Mouse (Mus musculus): ENCODE results near the gene Tfe3. TPM values are rescaled to one million over a fixed set of nuclear protein-coding genes. Genes with fewer than 3 reads are reported as not detected.

Tfe3 gene
- polyA plus RNA-seq, 1 experiment from 2014 or later = 27.1 TPM

- Histone ChIP-seq H3K9me3 (ENCODE audit: control insufficient read depth, low read length) (no peaks in the 10 kb centered on the region), H3K4me2 (ENCODE audit: low read depth, low read length) (peak overlapping the region; percentile 69), H3K27me3 (ENCODE audit: control insufficient read depth, insufficient read depth, low read depth, low read length) (no peaks in the 10 kb centered on the region), H3K4me1 (replicated peaks; ENCODE audit: control insufficient read depth, insufficient read depth, low read length) (peaks cover 10% of the 10 kb centered on the region; the same call in 1 of the 2 replicates), H3K9ac (ENCODE audit: low read length) (peak overlapping the region; percentile 1; the same call in 1 of the 2 replicates), H3K27ac (ENCODE audit: low read length) (peak overlapping the region; percentile 61), H3K4me3 (ENCODE audit: low read length) (peak overlapping the region; percentile 18), H3K36me3 (ENCODE audit: control insufficient read depth, insufficient read depth, low read length) (peaks cover 6% of the 10 kb centered on the region)
- ATAC-seq (ENCODE audit: low read depth) = peak; percentile 77
- 18% methylated on average over 11 of the region's 11 CpGs for WGBS
These were observed 3.4 kb downstream of the Tfe3 start for GRCm38 (mm10) chrX:7765764-7766163.

- Histone ChIP-seq H3K4me2 (ENCODE audit: low read depth, low read length) (no peak overlapping the region), H3K27ac (ENCODE audit: low read length) (no peak overlapping the region), H3K36me3 (ENCODE audit: control insufficient read depth, insufficient read depth, low read length) (peaks cover 15% of the 10 kb centered on the region), H3K9ac (ENCODE audit: low read length) (no peak overlapping the region), H3K9me3 (ENCODE audit: control insufficient read depth, low read length) (no peaks in the 10 kb centered on the region), H3K27me3 (ENCODE audit: control insufficient read depth, insufficient read depth, low read depth, low read length) (no peaks in the 10 kb centered on the region), H3K4me1 (replicated peaks; ENCODE audit: control insufficient read depth, insufficient read depth, low read length) (peaks cover 10% of the 10 kb centered on the region; the same call in 1 of the 2 replicates), H3K4me3 (ENCODE audit: low read length) (no peak overlapping the region)
- 83% methylated on average over 7 of the region's 7 CpGs for WGBS
- no peak for ATAC-seq (ENCODE audit: low read depth)
These were observed 7.1 kb downstream of the Tfe3 start for GRCm38 (mm10) chrX:7769302-7770017.

GRCm38 (mm10) chrX:7772766-7773165 lies 10.4 kb downstream of the Tfe3 start:
- no peak overlapping the region for H3K27ac ChIP-seq (ENCODE audit: low read length)
- H3K9me3 ChIP-seq (ENCODE audit: control insufficient read depth, low read length) = no peaks in the 10 kb centered on the region
- peaks cover 12% of the 10 kb centered on the region for H3K36me3 ChIP-seq (ENCODE audit: control insufficient read depth, insufficient read depth, low read length)
- no peak overlapping the region for H3K4me3 ChIP-seq (ENCODE audit: low read length)
- no peaks in the 10 kb centered on the region for H3K4me1 ChIP-seq (replicated peaks; ENCODE audit: control insufficient read depth, insufficient read depth, low read length)
- H3K27me3 ChIP-seq (ENCODE audit: control insufficient read depth, insufficient read depth, low read depth, low read length) = no peaks in the 10 kb centered on the region
- H3K4me2 ChIP-seq (ENCODE audit: low read depth, low read length) = no peak overlapping the region
- no peak for ATAC-seq (ENCODE audit: low read depth)
- 46% methylated on average over 2 of the region's 2 CpGs for WGBS
- no peak overlapping the region for H3K9ac ChIP-seq (ENCODE audit: low read length)

GRCm38 (mm10) chrX:7775501-7776205 lies 13.3 kb downstream of the Tfe3 start:
- Histone ChIP-seq H3K4me2 (ENCODE audit: low read depth, low read length) (no peak overlapping the region), H3K4me1 (replicated peaks; ENCODE audit: control insufficient read depth, insufficient read depth, low read length) (no peaks in the 10 kb centered on the region), H3K9me3 (ENCODE audit: control insufficient read depth, low read length) (no peaks in the 10 kb centered on the region), H3K27ac (ENCODE audit: low read length) (no peak overlapping the region), H3K27me3 (ENCODE audit: control insufficient read depth, insufficient read depth, low read depth, low read length) (no peaks in the 10 kb centered on the region), H3K4me3 (ENCODE audit: low read length) (no peak overlapping the region), H3K36me3 (ENCODE audit: control insufficient read depth, insufficient read depth, low read length) (peaks cover 9% of the 10 kb centered on the region), H3K9ac (ENCODE audit: low read length) (no peak overlapping the region)
- WGBS = 65% methylated on average over 9 of the region's 9 CpGs
- no peak for ATAC-seq (ENCODE audit: low read depth)

- no peaks in the 10 kb centered on the region for H3K4me1 ChIP-seq (replicated peaks; ENCODE audit: control insufficient read depth, insufficient read depth, low read length)
- WGBS = 44% methylated on average over 8 of the region's 8 CpGs
- H3K4me2 ChIP-seq (ENCODE audit: low read depth, low read length) = no peak overlapping the region
- peak; percentile 69; the same call in 1 of the 2 replicates for ATAC-seq (ENCODE audit: low read depth)
- no peaks in the 10 kb centered on the region for H3K9me3 ChIP-seq (ENCODE audit: control insufficient read depth, low read length)
- H3K27me3 ChIP-seq (ENCODE audit: control insufficient read depth, insufficient read depth, low read depth, low read length) = no peaks in the 10 kb centered on the region
- H3K4me3 ChIP-seq (ENCODE audit: low read length) = no peak overlapping the region
- peaks cover 9% of the 10 kb centered on the region for H3K36me3 ChIP-seq (ENCODE audit: control insufficient read depth, insufficient read depth, low read length)
- no peak overlapping the region for H3K27ac ChIP-seq (ENCODE audit: low read length)
- H3K9ac ChIP-seq (ENCODE audit: low read length) = no peak overlapping the region
These were observed 14.1 kb downstream of the Tfe3 start for GRCm38 (mm10) chrX:7776329-7777082.

GRCm38 (mm10) chrX:7778450-7779244 lies 16.3 kb downstream of the Tfe3 start:
- Histone ChIP-seq H3K4me3 (ENCODE audit: low read length) (no peak overlapping the region), H3K4me1 (replicated peaks; ENCODE audit: control insufficient read depth, insufficient read depth, low read length) (no peaks in the 10 kb centered on the region), H3K27me3 (ENCODE audit: control insufficient read depth, insufficient read depth, low read depth, low read length) (no peaks in the 10 kb centered on the region), H3K27ac (ENCODE audit: low read length) (no peak overlapping the region), H3K4me2 (ENCODE audit: low read depth, low read length) (no peak overlapping the region), H3K9me3 (ENCODE audit: control insufficient read depth, low read length) (no peaks in the 10 kb centered on the region), H3K36me3 (ENCODE audit: control insufficient read depth, insufficient read depth, low read length) (peaks cover 4% of the 10 kb centered on the region; the same call in 1 of the 2 replicates), H3K9ac (ENCODE audit: low read length) (no peak overlapping the region)
- WGBS = 57% methylated on average over 7 of the region's 7 CpGs
- no peak for ATAC-seq (ENCODE audit: low read depth)

GRCm38 (mm10) chrX:7779294-7779693 lies 16.9 kb downstream of the Tfe3 start:
- Histone ChIP-seq H3K4me3 (ENCODE audit: low read length) (no peak overlapping the region), H3K27me3 (ENCODE audit: control insufficient read depth, insufficient read depth, low read depth, low read length) (no peaks in the 10 kb centered on the region), H3K27ac (ENCODE audit: low read length) (no peak overlapping the region), H3K4me2 (ENCODE audit: low read depth, low read length) (no peak overlapping the region), H3K4me1 (replicated peaks; ENCODE audit: control insufficient read depth, insufficient read depth, low read length) (no peaks in the 10 kb centered on the region), H3K36me3 (ENCODE audit: control insufficient read depth, insufficient read depth, low read length) (no peaks in the 10 kb centered on the region), H3K9ac (ENCODE audit: low read length) (no peak overlapping the region), H3K9me3 (ENCODE audit: control insufficient read depth, low read length) (no peaks in the 10 kb centered on the region)
- no peak for ATAC-seq (ENCODE audit: low read depth)
- 10% methylated on average over 3 of the region's 3 CpGs for WGBS

- Histone ChIP-seq H3K9ac (ENCODE audit: low read length) (no peak overlapping the region), H3K4me3 (ENCODE audit: low read length) (no peak overlapping the region), H3K4me1 (replicated peaks; ENCODE audit: control insufficient read depth, insufficient read depth, low read length) (no peaks in the 10 kb centered on the region), H3K9me3 (ENCODE audit: control insufficient read depth, low read length) (no peaks in the 10 kb centered on the region), H3K36me3 (ENCODE audit: control insufficient read depth, insufficient read depth, low read length) (no peaks in the 10 kb centered on the region), H3K4me2 (ENCODE audit: low read depth, low read length) (no peak overlapping the region), H3K27ac (ENCODE audit: low read length) (no peak overlapping the region), H3K27me3 (ENCODE audit: control insufficient read depth, insufficient read depth, low read depth, low read length) (no peaks in the 10 kb centered on the region)
- WGBS = 66% methylated on average over 4 of the region's 4 CpGs
- no peak for ATAC-seq (ENCODE audit: low read depth)
These were observed 20.3 kb downstream of the Tfe3 start for GRCm38 (mm10) chrX:7782603-7783092.
